Mouse (Mus musculus): ENCODE results near the gene Cux1. TPM values are rescaled to one million over a fixed set of nuclear protein-coding genes. Genes with fewer than 3 reads are reported as not detected.

Cux1 gene
- polyA plus RNA-seq, 1 experiment from 2014 or later: 130 TPM

- Histone ChIP-seq H3K36me3 (ENCODE audit: control insufficient read depth, insufficient read depth, low read length) (peaks cover 34% of the 10 kb centered on the region), H3K27me3 (ENCODE audit: control insufficient read depth, insufficient read depth, low read length) (no peaks in the 10 kb centered on the region), H3K9ac (ENCODE audit: low read length) (no peak overlapping the region), H3K4me3 (ENCODE audit: low read depth, low read length) (no peak overlapping the region), H3K9me3 (ENCODE audit: control insufficient read depth, low read length) (no peaks in the 10 kb centered on the region), H3K4me2 (no peak overlapping the region), H3K27ac (ENCODE audit: low read depth, low read length) (no peak overlapping the region), H3K4me1 (ENCODE audit: control insufficient read depth, insufficient read depth, low read length) (no peaks in the 10 kb centered on the region)
- DNase-seq (ENCODE audit: low spot score, missing footprints) (no peak), ATAC-seq (ENCODE audit: low FRiP score) (no peak)
- WGBS: 84% methylated on average over 19 of the region's 19 CpGs
Measured at GRCm38 (mm10) chr5:136303409-136303983, 263.8 kb downstream of the Cux1 start.

GRCm38 (mm10) chr5:136300880-136301279 is 266.4 kb downstream of the Cux1 start:
- 89% methylated on average over 6 of the region's 6 CpGs for WGBS
- ATAC-seq (ENCODE audit: low FRiP score) (no peak), DNase-seq (ENCODE audit: low spot score, missing footprints) (no peak)
- no peak overlapping the region for H3K4me3 ChIP-seq (ENCODE audit: low read depth, low read length)
- H3K4me2 ChIP-seq: no peak overlapping the region
- H3K9ac ChIP-seq (ENCODE audit: low read length): no peak overlapping the region
- H3K27me3 ChIP-seq (ENCODE audit: control insufficient read depth, insufficient read depth, low read length): no peaks in the 10 kb centered on the region
- peaks cover 23% of the 10 kb centered on the region for H3K36me3 ChIP-seq (ENCODE audit: control insufficient read depth, insufficient read depth, low read length)
- H3K27ac ChIP-seq (ENCODE audit: low read depth, low read length): no peak overlapping the region
- H3K9me3 ChIP-seq (ENCODE audit: control insufficient read depth, low read length): no peaks in the 10 kb centered on the region
- no peaks in the 10 kb centered on the region for H3K4me1 ChIP-seq (ENCODE audit: control insufficient read depth, insufficient read depth, low read length)

GRCm38 (mm10) chr5:136297691-136298090 is 269.6 kb downstream of the Cux1 start:
- WGBS: 91% methylated on average over 6 of the region's 6 CpGs
- Histone ChIP-seq H3K4me2 (no peak overlapping the region), H3K9ac (ENCODE audit: low read length) (no peak overlapping the region), H3K27ac (ENCODE audit: low read depth, low read length) (no peak overlapping the region), H3K27me3 (ENCODE audit: control insufficient read depth, insufficient read depth, low read length) (no peaks in the 10 kb centered on the region), H3K4me3 (ENCODE audit: low read depth, low read length) (no peak overlapping the region), H3K4me1 (ENCODE audit: control insufficient read depth, insufficient read depth, low read length) (no peaks in the 10 kb centered on the region), H3K36me3 (ENCODE audit: control insufficient read depth, insufficient read depth, low read length) (peaks cover 9% of the 10 kb centered on the region), H3K9me3 (ENCODE audit: control insufficient read depth, low read length) (no peaks in the 10 kb centered on the region)
- ATAC-seq (ENCODE audit: low FRiP score): no peak
- DNase-seq (ENCODE audit: low spot score, missing footprints): no peak

GRCm38 (mm10) chr5:136296911-136297310 is 270.4 kb downstream of the Cux1 start:
- no peak for ATAC-seq (ENCODE audit: low FRiP score)
- Histone ChIP-seq H3K9ac (ENCODE audit: low read length) (no peak overlapping the region), H3K27ac (ENCODE audit: low read depth, low read length) (no peak overlapping the region), H3K4me2 (no peak overlapping the region), H3K27me3 (ENCODE audit: control insufficient read depth, insufficient read depth, low read length) (no peaks in the 10 kb centered on the region), H3K36me3 (ENCODE audit: control insufficient read depth, insufficient read depth, low read length) (peaks cover 9% of the 10 kb centered on the region), H3K9me3 (ENCODE audit: control insufficient read depth, low read length) (no peaks in the 10 kb centered on the region), H3K4me3 (ENCODE audit: low read depth, low read length) (no peak overlapping the region), H3K4me1 (ENCODE audit: control insufficient read depth, insufficient read depth, low read length) (no peaks in the 10 kb centered on the region)
- no peak for DNase-seq (ENCODE audit: low spot score, missing footprints)
- WGBS: 87% methylated on average over 4 of the region's 4 CpGs

- Histone ChIP-seq H3K4me3 (ENCODE audit: low read depth, low read length) (no peak overlapping the region), H3K27me3 (ENCODE audit: control insufficient read depth, insufficient read depth, low read length) (no peaks in the 10 kb centered on the region), H3K9ac (ENCODE audit: low read length) (no peak overlapping the region), H3K4me2 (no peak overlapping the region), H3K9me3 (ENCODE audit: control insufficient read depth, low read length) (no peaks in the 10 kb centered on the region), H3K36me3 (ENCODE audit: control insufficient read depth, insufficient read depth, low read length) (peaks cover under 1% of the 10 kb centered on the region), H3K4me1 (ENCODE audit: control insufficient read depth, insufficient read depth, low read length) (no peaks in the 10 kb centered on the region), H3K27ac (ENCODE audit: low read depth, low read length) (no peak overlapping the region)
- WGBS: 88% methylated on average over 4 of the region's 4 CpGs
- ATAC-seq (ENCODE audit: low FRiP score) (no peak), DNase-seq (ENCODE audit: low spot score, missing footprints) (no peak)
Measured at GRCm38 (mm10) chr5:136292971-136293418, 274.3 kb downstream of the Cux1 start.

- Histone ChIP-seq H3K4me3 (ENCODE audit: low read depth, low read length) (no peak overlapping the region), H3K4me2 (no peak overlapping the region), H3K9ac (ENCODE audit: low read length) (no peak overlapping the region), H3K4me1 (ENCODE audit: control insufficient read depth, insufficient read depth, low read length) (no peaks in the 10 kb centered on the region), H3K27ac (ENCODE audit: low read depth, low read length) (no peak overlapping the region), H3K27me3 (ENCODE audit: control insufficient read depth, insufficient read depth, low read length) (no peaks in the 10 kb centered on the region), H3K9me3 (ENCODE audit: control insufficient read depth, low read length) (no peaks in the 10 kb centered on the region), H3K36me3 (ENCODE audit: control insufficient read depth, insufficient read depth, low read length) (peaks cover 5% of the 10 kb centered on the region)
- WGBS: 86% methylated on average over 2 of the region's 2 CpGs
- no peak for DNase-seq (ENCODE audit: low spot score, missing footprints)
- no peak for ATAC-seq (ENCODE audit: low FRiP score)
Measured at GRCm38 (mm10) chr5:136292361-136292760, 274.9 kb downstream of the Cux1 start.

- no peak for ATAC-seq (ENCODE audit: low FRiP score)
- no peak overlapping the region for H3K9ac ChIP-seq (ENCODE audit: low read length)
- H3K36me3 ChIP-seq (ENCODE audit: control insufficient read depth, insufficient read depth, low read length): peaks cover 5% of the 10 kb centered on the region
- H3K27me3 ChIP-seq (ENCODE audit: control insufficient read depth, insufficient read depth, low read length): no peaks in the 10 kb centered on the region
- no peak overlapping the region for H3K27ac ChIP-seq (ENCODE audit: low read depth, low read length)
- H3K4me1 ChIP-seq (ENCODE audit: control insufficient read depth, insufficient read depth, low read length): no peaks in the 10 kb centered on the region
- H3K4me3 ChIP-seq (ENCODE audit: low read depth, low read length): no peak overlapping the region
- no peaks in the 10 kb centered on the region for H3K9me3 ChIP-seq (ENCODE audit: control insufficient read depth, low read length)
- 93% methylated on average over 2 of the region's 2 CpGs for WGBS
- no peak for DNase-seq (ENCODE audit: low spot score, missing footprints)
- H3K4me2 ChIP-seq: no peak overlapping the region
Measured at GRCm38 (mm10) chr5:136291562-136291961, 275.7 kb downstream of the Cux1 start.

- Histone ChIP-seq H3K27ac (ENCODE audit: low read depth, low read length) (no peak overlapping the region), H3K27me3 (ENCODE audit: control insufficient read depth, insufficient read depth, low read length) (no peaks in the 10 kb centered on the region), H3K9ac (ENCODE audit: low read length) (no peak overlapping the region), H3K36me3 (ENCODE audit: control insufficient read depth, insufficient read depth, low read length) (peaks cover 15% of the 10 kb centered on the region), H3K4me2 (no peak overlapping the region), H3K9me3 (ENCODE audit: control insufficient read depth, low read length) (no peaks in the 10 kb centered on the region), H3K4me3 (ENCODE audit: low read depth, low read length) (no peak overlapping the region), H3K4me1 (ENCODE audit: control insufficient read depth, insufficient read depth, low read length) (no peaks in the 10 kb centered on the region)
- 95% methylated on average over 3 of the region's 3 CpGs for WGBS
- DNase-seq (ENCODE audit: low spot score, missing footprints) (no peak), ATAC-seq (ENCODE audit: low FRiP score) (no peak)
Measured at GRCm38 (mm10) chr5:136289776-136290175, 277.5 kb downstream of the Cux1 start.

- Histone ChIP-seq H3K27ac (ENCODE audit: low read depth, low read length) (no peak overlapping the region), H3K4me1 (ENCODE audit: control insufficient read depth, insufficient read depth, low read length) (no peaks in the 10 kb centered on the region), H3K36me3 (ENCODE audit: control insufficient read depth, insufficient read depth, low read length) (peaks cover 15% of the 10 kb centered on the region), H3K9ac (ENCODE audit: low read length) (no peak overlapping the region), H3K4me3 (ENCODE audit: low read depth, low read length) (no peak overlapping the region), H3K9me3 (ENCODE audit: control insufficient read depth, low read length) (no peaks in the 10 kb centered on the region), H3K27me3 (ENCODE audit: control insufficient read depth, insufficient read depth, low read length) (no peaks in the 10 kb centered on the region), H3K4me2 (no peak overlapping the region)
- WGBS: 93% methylated on average over 6 of the region's 6 CpGs
- DNase-seq (ENCODE audit: low spot score, missing footprints) (no peak), ATAC-seq (ENCODE audit: low FRiP score) (no peak)
Measured at GRCm38 (mm10) chr5:136288351-136289081, 278.8 kb downstream of the Cux1 start.

Data from midbrain, embryonic 11.5 days (tissue).